Comparison of ENCODE assay signal across 9 mouse cellular contexts in the genomic region with DNA sequence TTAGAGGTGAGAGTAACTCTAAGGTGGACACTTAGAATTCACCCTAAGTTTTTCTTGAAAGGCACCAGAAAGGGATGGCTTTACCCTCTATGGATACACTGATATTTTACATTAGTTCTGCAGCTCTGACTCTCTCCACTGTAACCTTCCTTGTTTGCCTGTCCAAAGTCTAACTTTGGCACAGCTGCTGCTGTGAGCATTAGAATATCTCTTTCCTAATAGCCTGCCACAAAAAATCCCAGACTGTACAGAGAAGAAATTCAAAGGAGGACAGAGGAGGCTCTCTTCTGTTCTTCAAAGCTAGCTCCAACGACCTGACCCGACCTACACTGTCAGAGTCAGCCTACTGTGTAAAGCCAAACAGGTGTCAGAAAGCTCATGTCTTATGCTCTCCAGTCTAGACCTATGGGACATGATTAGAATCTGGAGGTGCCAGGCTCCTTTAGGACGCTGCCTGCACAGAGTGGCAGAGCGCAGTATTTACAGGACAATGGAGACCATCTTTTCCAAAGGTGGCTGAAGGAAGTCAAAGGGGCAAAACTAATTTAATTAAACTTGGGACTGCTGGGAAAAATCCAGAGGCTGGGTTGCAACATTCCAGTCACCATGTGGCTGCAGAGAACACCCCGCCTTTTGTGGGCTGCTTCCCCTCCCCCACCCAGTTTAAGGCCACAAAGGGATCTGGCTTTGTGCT. TPM values are rescaled to one million over a fixed set of nuclear protein-coding genes. Genes with fewer than 3 reads are reported as not detected.
DNase-seq lines count a peak whose midpoint lies in the region; ATAC-seq and TF ChIP-seq lines count a peak whose summit lies in the region.
"Had no signal": no experiment of that assay in that cellular context is flagged by ENCODE, and none has a peak within 500 bp of the region (broad histone marks: within the 10 kb centered on the region; RNA-seq: fewer than 3 reads in every experiment).

No protein-coding gene starts in this region.

- peaks cover 4% of the 10 kb centered on the region for H3K79me2 ChIP-seq in heart, adult 2 months (replicated peaks; ENCODE audit: control insufficient read depth, insufficient read depth, low read length)

- WGBS in heart, adult 2 months = 41% methylated on average over 5 of the region's 5 CpGs
- 33% methylated on average over 5 of the region's 5 CpGs for WGBS in lung, embryonic 15.5 days
- 30% methylated on average over 5 of the region's 5 CpGs for WGBS in stomach, embryonic 15.5 days

- no peak overlapping the region for H3K9ac ChIP-seq in heart, adult 2 months (ENCODE audit: low read depth, low read length)
- no peak overlapping the region for H3K9ac ChIP-seq in lung, embryonic 15.5 days
- no peak overlapping the region for H3K9ac ChIP-seq in stomach, embryonic 15.5 days

- H3K4me3 ChIP-seq in heart, adult 2 months = no peak overlapping the region
- H3K4me3 ChIP-seq in lung, embryonic 15.5 days = no peak overlapping the region
- no peak overlapping the region for H3K4me3 ChIP-seq in stomach, embryonic 15.5 days (replicated peaks)

- no peaks in the 10 kb centered on the region for H3K27me3 ChIP-seq in heart, adult 2 months (ENCODE audit: control insufficient read depth, insufficient read depth, low read length)
- no peaks in the 10 kb centered on the region for H3K27me3 ChIP-seq in lung, embryonic 15.5 days
- no peaks in the 10 kb centered on the region for H3K27me3 ChIP-seq in stomach, embryonic 15.5 days (replicated peaks)

- TF ChIP-seq POLR2A in heart, adult 2 months (IDR thresholded peaks at IDR 0.05; ENCODE audit: insufficient read depth, low read depth, low read length) = no peak

- H3K4me1 ChIP-seq in heart, adult 2 months (ENCODE audit: control insufficient read depth, insufficient read depth, low read length) = peaks cover 14% of the 10 kb centered on the region
- H3K4me1 ChIP-seq in lung, embryonic 15.5 days = peaks cover 61% of the 10 kb centered on the region
- peaks cover 42% of the 10 kb centered on the region for H3K4me1 ChIP-seq in stomach, embryonic 15.5 days

- ATAC-seq in lung, embryonic 15.5 days (ENCODE audit: borderline replicate concordance, extremely low read depth, low FRiP score, low TSS enrichment) = no peak
- peak; percentile 47; the same call in 1 of the 2 replicates for ATAC-seq in stomach, embryonic 15.5 days (ENCODE audit: insufficient read depth, low FRiP score, low read depth)

- H3K9me3 ChIP-seq in lung, embryonic 15.5 days = no peaks in the 10 kb centered on the region
- H3K9me3 ChIP-seq in stomach, embryonic 15.5 days = no peaks in the 10 kb centered on the region

- H3K27ac ChIP-seq in heart, adult 2 months = peak overlapping the region; percentile 43; the same call in 1 of the 2 replicates
- 0 out of 2 replicates have a peak overlapping the region, but pooled peaks have one; percentile 9 for H3K27ac ChIP-seq in lung, embryonic 15.5 days
- peak overlapping the region; percentile 81 for H3K27ac ChIP-seq in stomach, embryonic 15.5 days

- TF ChIP-seq CTCF in heart, adult 2 months (IDR thresholded peaks at IDR 0.05) = no peak

- DNase-seq in testis, postnatal 10 days (ENCODE audit: low spot score) = peak; percentile 56
- no peak for DNase-seq in testis, postnatal 14 days (ENCODE audit: low spot score)
- DNase-seq in heart, adult 2 months = peak; percentile 50 to 60
- DNase-seq in kidney, adult 18-20 months = peak; percentile 41
- DNase-seq in left cerebral cortex, adult 9 months (ENCODE audit: low spot score in 2 of 2) = no peak
- DNase-seq in cerebellum, adult 9-10 months = no peak

- 0 out of 2 replicates have a peak, but pooled peaks have one; percentile 29 for TF ChIP-seq EP300 in heart, adult 2 months (IDR thresholded peaks at IDR 0.05; ENCODE audit: insufficient read depth, low read depth, low read length)

- peaks cover 32% of the 10 kb centered on the region for H3K36me3 ChIP-seq in heart, adult 2 months (ENCODE audit: control insufficient read depth, insufficient read depth, low read length)
- peaks cover 32% of the 10 kb centered on the region for H3K36me3 ChIP-seq in lung, embryonic 15.5 days
- peaks cover 13% of the 10 kb centered on the region for H3K36me3 ChIP-seq in stomach, embryonic 15.5 days
- H3K36me3 ChIP-seq: G1E had no signal

- H3K4me2 ChIP-seq in lung, embryonic 15.5 days = no peak overlapping the region
- peak overlapping the region; percentile 34; the same call in 1 of the 2 replicates for H3K4me2 ChIP-seq in stomach, embryonic 15.5 days

- intact Hi-C loops in heart, adult 2 months (cut with DNase I) = loop anchor here (10.0 kb wide), 1 partner anchor 1225 kb away; no protein-coding TSS in a partner anchor

RNA-seq across cellular contexts. Expression of gene Rnd3, which starts 9.5 kb away (rescaled TPM):
- 10 to 100 TPM; 14.3 to 15.8 TPM for total RNA-seq in heart, adult 2 months (2021)
- 2.6 and 7.0 TPM in 2 replicates for polyA plus RNA-seq in heart, adult 2 months (2012; rRNA removed)
- 63.7 and 64.0 TPM in 2 replicates for polyA plus RNA-seq in lung, embryonic 15.5 days (2015; fragmentation: Nextera tagmentation; extraction: Ambion mirVana)
- 63.1 and 66.3 TPM in 2 replicates for polyA plus RNA-seq in stomach, embryonic 15.5 days (2015; fragmentation: Nextera tagmentation; extraction: Ambion mirVana)
- polyA plus RNA-seq: G1E had no signal

Comparison
In these comparisons a context has a peak if more than half of its experiments do, and no peak if none do; other contexts are left out.
1. DNase-seq: peak in testis, postnatal 10 days (single experiment), heart, adult 2 months (2 of 2) and kidney, adult 18-20 months (single experiment); none in testis, postnatal 14 days (single experiment), left cerebral cortex, adult 9 months (0 of 2) and cerebellum, adult 9-10 months (single experiment).
2. H3K27ac ChIP-seq: peak in every context shown above with its lines; median percentile 81 in stomach, embryonic 15.5 days; 43 in heart, adult 2 months; 9 in lung, embryonic 15.5 days.